Mouse (Mus musculus): ENCODE results near the gene Cpm. TPM values are rescaled to one million over a fixed set of nuclear protein-coding genes. Genes with fewer than 3 reads are reported as not detected.
"Not testable (repeated sequence)": the region's sequence is repeated elsewhere in the genome, so short reads cannot be mapped to it uniquely, and the experiment has no call there.

Cpm gene
- polyA plus RNA-seq, 2 experiments = 24.4 to 41.6 TPM

DNA sequence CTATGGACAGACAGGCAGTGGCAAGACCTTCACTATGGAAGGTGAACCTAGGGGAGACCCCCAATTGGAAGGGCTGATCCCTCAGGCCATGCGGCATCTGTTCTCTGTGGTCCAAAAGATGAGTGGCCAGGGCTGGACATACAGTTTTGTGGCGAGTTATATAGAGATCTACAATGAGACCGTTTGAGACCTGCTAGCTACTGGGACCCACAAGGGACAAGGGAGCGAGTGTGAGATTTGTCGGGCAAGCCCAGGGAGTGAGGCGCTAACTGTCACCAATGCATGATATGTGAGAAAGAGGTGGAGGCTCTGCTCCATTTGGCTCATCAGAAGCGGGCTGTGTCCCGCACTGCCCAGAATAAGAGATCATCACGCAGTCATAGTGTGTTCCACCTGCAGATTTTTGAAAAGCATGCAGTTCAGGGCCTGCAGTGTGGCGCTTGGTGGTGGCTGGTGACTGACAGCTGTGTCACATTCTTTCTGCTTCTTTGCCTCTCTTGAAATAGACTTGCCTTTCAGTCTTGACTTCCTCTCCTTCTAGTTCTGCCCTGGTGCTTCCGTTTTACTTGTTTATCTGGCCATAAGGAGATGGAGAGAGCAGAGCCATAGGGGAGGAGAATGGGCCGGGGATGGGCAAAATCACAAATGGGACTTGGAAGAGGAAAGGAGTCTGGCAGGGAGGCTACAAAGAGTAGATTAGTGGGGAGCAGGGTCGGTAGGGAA is 33.7 kb upstream of the Cpm start:
- Histone ChIP-seq H3K36me3 (ENCODE audit: control insufficient read depth, insufficient read depth, low read length) (no peaks in the 10 kb centered on the region), H3K27ac (replicated peaks; ENCODE audit: low read depth, low read length) (no peak overlapping the region)
- ATAC-seq (ENCODE audit: low FRiP score, low read depth) = no peak

DNA sequence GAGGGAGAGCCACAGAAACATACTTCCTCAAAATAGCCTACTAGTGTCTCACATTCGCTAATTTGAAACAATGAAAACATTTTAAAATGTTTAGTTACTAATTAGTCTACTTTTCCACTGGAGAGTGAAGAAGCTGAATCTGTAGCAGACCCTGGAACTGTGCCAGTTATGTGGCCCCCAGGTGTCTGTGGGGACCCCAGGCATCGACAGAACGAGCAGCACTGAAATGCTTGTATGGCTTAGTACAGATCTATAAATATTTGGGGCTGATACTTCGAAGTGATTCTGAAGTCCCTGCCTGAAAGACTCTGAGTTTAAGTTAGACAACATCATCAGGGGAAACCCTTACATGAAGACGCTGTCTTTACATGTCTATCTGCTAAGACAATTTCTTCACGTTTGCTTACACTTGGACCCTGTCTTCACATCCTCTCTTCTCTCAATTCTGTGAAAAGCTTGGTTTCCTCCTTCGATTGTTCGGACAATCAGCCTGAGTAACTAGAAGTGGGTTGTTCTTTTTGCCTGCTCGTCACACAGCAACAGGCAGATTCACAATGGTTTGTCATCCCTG is 33.0 kb upstream of the Cpm start:
- H3K9ac ChIP-seq (ENCODE audit: low read depth, low read length, severe bottlenecking) = no peak overlapping the region
- no peak overlapping the region for H3K4me2 ChIP-seq (replicated peaks; ENCODE audit: low read depth, low read length, severe bottlenecking)
- DNase-seq (ENCODE audit: low spot score) = no peak
- H3K27me3 ChIP-seq (ENCODE audit: control insufficient read depth, insufficient read depth, low read length) = no peaks in the 10 kb centered on the region
- no peaks in the 10 kb centered on the region for H3K9me3 ChIP-seq (ENCODE audit: control insufficient read depth, low read length)
- no peaks in the 10 kb centered on the region for H3K36me3 ChIP-seq (ENCODE audit: control insufficient read depth, insufficient read depth, low read length)
- H3K27ac ChIP-seq (replicated peaks; ENCODE audit: low read depth, low read length) = no peak overlapping the region
- H3K4me1 ChIP-seq (ENCODE audit: control insufficient read depth, insufficient read depth, low read length) = peaks cover 6% of the 10 kb centered on the region
- no peak for ATAC-seq (ENCODE audit: low FRiP score, low read depth)
- 67% methylated on average over 9 of the region's 9 CpGs for WGBS
- no peak overlapping the region for H3K4me3 ChIP-seq (replicated peaks; ENCODE audit: low read length)
- TF ChIP-seq POLR2A (IDR thresholded peaks at IDR 0.05; ENCODE audit: borderline replicate concordance, extremely low read depth, insufficient read depth, insufficient read length) = no peak

More for the DNA sequence above, 33.7 kb upstream of the Cpm start:
- no peak for DNase-seq (ENCODE audit: low spot score)
- no peaks in the 10 kb centered on the region for H3K27me3 ChIP-seq (ENCODE audit: control insufficient read depth, insufficient read depth, low read length)
- no peak for TF ChIP-seq POLR2A (IDR thresholded peaks at IDR 0.05; ENCODE audit: borderline replicate concordance, extremely low read depth, insufficient read depth, insufficient read length)
- H3K9me3 ChIP-seq (ENCODE audit: control insufficient read depth, low read length) = no peaks in the 10 kb centered on the region
- H3K4me2 ChIP-seq (replicated peaks; ENCODE audit: low read depth, low read length, severe bottlenecking) = no peak overlapping the region
- no peak overlapping the region for H3K4me3 ChIP-seq (replicated peaks; ENCODE audit: low read length)
- WGBS = 76% methylated on average over 13 of the region's 13 CpGs
- H3K9ac ChIP-seq (ENCODE audit: low read depth, low read length, severe bottlenecking) = no peak overlapping the region
- H3K4me1 ChIP-seq (ENCODE audit: control insufficient read depth, insufficient read depth, low read length) = peaks cover 6% of the 10 kb centered on the region

DNA sequence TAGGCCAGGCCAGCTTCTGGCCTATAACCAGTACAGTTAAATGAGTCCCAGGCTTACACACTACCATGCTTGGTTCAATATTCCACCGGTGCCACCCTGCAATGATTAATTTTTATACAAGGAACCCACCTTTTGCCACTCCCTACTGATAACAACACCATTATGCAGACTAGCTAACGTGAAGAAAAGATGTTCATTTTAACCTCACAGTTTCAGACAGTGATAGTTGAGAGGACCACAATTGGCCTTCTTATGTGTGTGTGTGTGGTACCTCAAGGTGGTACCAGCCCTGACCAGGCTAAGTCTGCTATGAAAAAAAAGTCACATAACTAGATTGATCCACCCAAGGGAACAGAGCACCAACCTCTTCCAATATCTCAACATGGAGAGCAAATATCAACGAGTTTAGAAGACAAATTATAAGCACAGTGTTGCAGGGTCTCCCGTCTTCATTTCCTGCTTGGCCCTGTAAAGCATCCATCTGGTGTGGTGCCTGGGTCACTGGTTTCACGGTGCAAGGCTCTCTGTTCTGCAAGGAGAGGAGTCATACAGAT is 32.5 kb upstream of the Cpm start:
- Histone ChIP-seq H3K4me1 (ENCODE audit: control insufficient read depth, insufficient read depth, low read length) (peaks cover 4% of the 10 kb centered on the region), H3K27ac (replicated peaks; ENCODE audit: low read depth, low read length) (no peak overlapping the region), H3K4me2 (replicated peaks; ENCODE audit: low read depth, low read length, severe bottlenecking) (no peak overlapping the region), H3K9ac (ENCODE audit: low read depth, low read length, severe bottlenecking) (no peak overlapping the region), H3K9me3 (ENCODE audit: control insufficient read depth, low read length) (no peaks in the 10 kb centered on the region), H3K36me3 (ENCODE audit: control insufficient read depth, insufficient read depth, low read length) (no peaks in the 10 kb centered on the region), H3K4me3 (replicated peaks; ENCODE audit: low read length) (no peak overlapping the region), H3K27me3 (ENCODE audit: control insufficient read depth, insufficient read depth, low read length) (no peaks in the 10 kb centered on the region)
- WGBS = 66% methylated on average over 5 of the region's 5 CpGs
- ATAC-seq (ENCODE audit: low FRiP score, low read depth) (no peak), DNase-seq (ENCODE audit: low spot score) (no peak)
- TF ChIP-seq POLR2A (IDR thresholded peaks at IDR 0.05; ENCODE audit: borderline replicate concordance, extremely low read depth, insufficient read depth, insufficient read length) = no peak

DNA sequence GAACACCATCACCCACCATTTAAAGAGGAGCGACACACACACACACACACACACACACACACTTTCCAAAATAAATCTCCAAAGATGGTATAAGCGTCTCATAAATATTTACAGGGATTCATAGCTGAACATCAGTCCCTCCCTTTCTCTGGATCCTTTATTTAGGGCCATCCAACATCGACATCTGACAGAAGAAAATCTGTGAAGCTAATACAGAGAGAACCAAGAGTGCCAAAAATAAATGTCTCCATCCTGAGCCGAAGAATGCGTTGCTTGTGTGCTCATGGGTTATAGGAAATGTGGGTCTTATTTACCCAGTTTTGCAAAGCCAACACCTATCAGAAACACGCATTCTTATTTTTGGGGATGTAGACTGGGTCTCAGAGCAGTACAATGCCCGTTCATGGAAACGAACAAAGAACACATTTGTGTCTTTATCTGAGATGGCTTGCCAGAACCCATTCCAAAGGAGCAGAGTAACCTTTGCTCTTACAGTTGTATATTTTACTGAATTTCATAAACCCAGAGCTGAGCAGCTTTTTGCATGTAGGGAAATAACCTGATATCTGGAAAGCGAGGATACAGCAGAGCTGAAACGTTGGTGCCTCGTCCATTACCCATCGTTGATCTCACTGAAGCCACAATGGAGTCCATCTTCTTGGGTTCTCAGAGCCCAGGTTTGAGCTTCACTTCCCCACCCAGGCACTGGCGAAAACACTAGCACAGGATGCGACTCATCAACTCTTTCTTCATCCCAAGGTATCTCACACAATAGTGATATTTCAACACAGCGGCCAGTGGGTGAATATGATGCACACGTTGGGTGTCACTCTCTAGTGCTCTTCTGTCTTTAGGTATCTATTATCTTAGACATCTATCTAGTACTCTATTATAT is 31.7 kb upstream of the Cpm start:
- H3K4me3 ChIP-seq (replicated peaks; ENCODE audit: low read length); H3K27ac ChIP-seq (replicated peaks; ENCODE audit: low read depth, low read length); H3K4me2 ChIP-seq (replicated peaks; ENCODE audit: low read depth, low read length, severe bottlenecking); H3K4me1 ChIP-seq (ENCODE audit: control insufficient read depth, insufficient read depth, low read length); H3K36me3 ChIP-seq (ENCODE audit: control insufficient read depth, insufficient read depth, low read length); H3K9me3 ChIP-seq (ENCODE audit: control insufficient read depth, low read length); H3K9ac ChIP-seq (ENCODE audit: low read depth, low read length, severe bottlenecking); ATAC-seq (ENCODE audit: low FRiP score, low read depth); DNase-seq (ENCODE audit: low spot score); H3K27me3 ChIP-seq (ENCODE audit: control insufficient read depth, insufficient read depth, low read length): not testable (repeated sequence)
- WGBS = 88% methylated on average over 16 of the region's 16 CpGs

DNA sequence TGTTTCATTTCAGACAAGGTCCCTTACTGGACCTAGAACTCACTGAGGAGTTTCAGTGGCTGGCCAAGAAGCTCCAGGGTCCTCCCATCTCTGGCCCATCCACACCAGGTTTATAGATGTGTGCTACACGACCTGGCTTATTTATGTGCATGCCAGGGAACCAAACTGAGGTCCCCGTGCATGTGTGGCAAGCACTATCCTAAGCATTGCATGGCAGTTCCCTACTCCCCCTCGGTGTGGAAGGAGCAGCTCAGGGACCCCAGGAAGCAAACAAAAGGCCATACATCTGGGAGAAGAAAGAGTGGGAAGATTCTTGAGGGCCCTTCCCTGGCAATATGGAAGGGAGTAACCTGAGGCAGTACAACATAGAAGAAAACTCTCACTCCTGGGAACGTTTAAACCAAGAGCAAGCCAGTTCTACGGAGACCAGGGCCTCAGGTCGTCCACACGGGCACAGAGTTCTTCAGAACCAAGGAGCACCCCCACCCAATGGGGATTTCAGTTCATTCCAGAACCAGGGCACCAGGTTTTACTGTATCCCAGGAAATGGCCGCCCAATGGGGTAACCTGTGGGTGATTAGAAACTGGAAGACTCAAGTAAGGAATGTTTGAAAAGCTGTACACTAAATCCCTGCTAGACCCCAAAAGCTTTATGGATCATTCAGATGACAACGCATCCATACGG is 30.9 kb upstream of the Cpm start:
- Histone ChIP-seq H3K36me3 (ENCODE audit: control insufficient read depth, insufficient read depth, low read length) (no peaks in the 10 kb centered on the region), H3K9ac (ENCODE audit: low read depth, low read length, severe bottlenecking) (no peak overlapping the region), H3K27ac (replicated peaks; ENCODE audit: low read depth, low read length) (no peak overlapping the region), H3K27me3 (ENCODE audit: control insufficient read depth, insufficient read depth, low read length) (no peaks in the 10 kb centered on the region), H3K4me2 (replicated peaks; ENCODE audit: low read depth, low read length, severe bottlenecking) (no peak overlapping the region), H3K4me1 (ENCODE audit: control insufficient read depth, insufficient read depth, low read length) (no peaks in the 10 kb centered on the region), H3K9me3 (ENCODE audit: control insufficient read depth, low read length) (no peaks in the 10 kb centered on the region), H3K4me3 (replicated peaks; ENCODE audit: low read length) (no peak overlapping the region)
- no peak for DNase-seq (ENCODE audit: low spot score)
- ATAC-seq (ENCODE audit: low FRiP score, low read depth) = no peak
- no peak for TF ChIP-seq POLR2A (IDR thresholded peaks at IDR 0.05; ENCODE audit: borderline replicate concordance, extremely low read depth, insufficient read depth, insufficient read length)
- WGBS = 87% methylated on average over 10 of the region's 10 CpGs

DNA sequence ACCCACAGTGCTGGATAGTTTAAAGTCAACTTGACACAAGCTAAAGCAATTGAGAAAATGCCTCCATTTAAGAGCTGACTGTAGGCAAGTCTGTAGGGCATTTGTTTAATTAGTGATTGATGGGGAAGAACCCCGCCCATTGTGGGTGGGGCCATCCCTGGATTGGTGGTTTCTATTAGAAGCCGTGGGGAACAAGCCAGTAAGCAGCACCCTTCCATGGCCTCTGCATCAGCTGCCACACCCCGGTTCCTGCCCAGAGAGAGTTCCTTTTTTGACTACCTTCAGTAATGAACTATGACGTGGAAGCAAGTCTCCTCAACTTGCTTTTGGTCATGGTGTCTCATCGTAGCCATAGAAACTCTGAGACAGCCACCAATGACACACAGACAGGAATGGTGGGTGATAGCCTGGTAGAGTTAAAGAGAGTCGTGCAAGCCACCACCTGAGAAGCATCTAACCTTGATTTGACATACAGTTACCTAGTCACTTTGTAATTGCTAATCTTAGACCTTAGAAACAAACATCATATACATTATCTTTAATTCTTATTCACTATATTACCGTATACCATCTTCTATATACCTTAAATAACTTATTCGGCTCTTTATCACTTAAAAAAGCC is 30.2 kb upstream of the Cpm start:
- not testable (repeated sequence) for H3K4me1 ChIP-seq (ENCODE audit: control insufficient read depth, insufficient read depth, low read length); H3K4me2 ChIP-seq (replicated peaks; ENCODE audit: low read depth, low read length, severe bottlenecking); H3K9me3 ChIP-seq (ENCODE audit: control insufficient read depth, low read length); H3K4me3 ChIP-seq (replicated peaks; ENCODE audit: low read length); H3K9ac ChIP-seq (ENCODE audit: low read depth, low read length, severe bottlenecking); ATAC-seq (ENCODE audit: low FRiP score, low read depth); H3K27me3 ChIP-seq (ENCODE audit: control insufficient read depth, insufficient read depth, low read length); H3K27ac ChIP-seq (replicated peaks; ENCODE audit: low read depth, low read length); H3K36me3 ChIP-seq (ENCODE audit: control insufficient read depth, insufficient read depth, low read length); DNase-seq (ENCODE audit: low spot score)
- 94% methylated on average over 8 of the region's 8 CpGs for WGBS
